Mouse (Mus musculus): ENCODE measurements around the gene Pde6g. TPM values are rescaled to one million over a fixed set of nuclear protein-coding genes. Genes with fewer than 3 reads are reported as not detected.
"Not testable (repeated sequence)": the region's sequence is repeated elsewhere in the genome, so short reads cannot be mapped to it uniquely, and the experiment has no call there.

The Pde6g gene
- polyA plus RNA-seq, 1 experiment from 2014 or later, result 0.27 TPM

- Histone ChIP-seq H3K36me3 (no peaks in the 10 kb centered on the region), H3K27me3 (replicated peaks) (no peaks in the 10 kb centered on the region), H3K27ac (no peak overlapping the region), H3K4me1 (no peaks in the 10 kb centered on the region), H3K4me3 (no peak overlapping the region), H3K9ac (no peak overlapping the region), H3K9me3 (no peaks in the 10 kb centered on the region), H3K4me2 (replicated peaks) (no peak overlapping the region)
- no peak for ATAC-seq (ENCODE audit: low FRiP score, low read depth)
- 89% methylated on average over 3 of the region's 3 CpGs for WGBS
Measured at GRCm38 (mm10) chr11:120442765-120443280, 10.5 kb downstream of the Pde6g start.

GRCm38 (mm10) chr11:120442344-120442743 is 11.0 kb downstream of the Pde6g start, which contains the start of gene Tspan10:
Tspan10 (plus strand) TSS chr11:120442644.
- no peaks in the 10 kb centered on the region for H3K36me3 ChIP-seq
- no peaks in the 10 kb centered on the region for H3K4me1 ChIP-seq
- H3K9me3 ChIP-seq, result no peaks in the 10 kb centered on the region
- no peak within 1 kb of the TSS for H3K9ac ChIP-seq
- H3K27ac ChIP-seq, result no peak within 1 kb of the TSS
- 92% methylated on average over 3 of the region's 3 CpGs for WGBS
- no peak for ATAC-seq (ENCODE audit: low FRiP score, low read depth)
- no peaks in the 10 kb centered on the region for H3K27me3 ChIP-seq (replicated peaks)
- H3K4me2 ChIP-seq (replicated peaks), result no peak within 1 kb of the TSS
- H3K4me3 ChIP-seq, result no peak within 1 kb of the TSS

GRCm38 (mm10) chr11:120437857-120438385 is 15.4 kb downstream of the Pde6g start:
- Histone ChIP-seq H3K4me1 (peaks cover 13% of the 10 kb centered on the region), H3K36me3 (peaks cover 18% of the 10 kb centered on the region), H3K27ac (no peak overlapping the region), H3K4me3 (peak overlapping the region; percentile 99), H3K9ac (peak overlapping the region; percentile 97), H3K9me3 (no peaks in the 10 kb centered on the region), H3K4me2 (replicated peaks) (peak overlapping the region; percentile 90), H3K27me3 (replicated peaks) (no peaks in the 10 kb centered on the region)
- 31% methylated on average over 12 of the region's 12 CpGs for WGBS
- ATAC-seq (ENCODE audit: low FRiP score, low read depth), result no peak

GRCm38 (mm10) chr11:120437152-120437856 is 16.0 kb downstream of the Pde6g start, which contains the start of gene Nploc4:
Nploc4 (minus strand) TSS chr11:120437708.
- peaks cover 24% of the 10 kb centered on the region for H3K36me3 ChIP-seq
- no peaks in the 10 kb centered on the region for H3K27me3 ChIP-seq (replicated peaks)
- peak within 1 kb of the TSS; percentile 97 for H3K9ac ChIP-seq
- H3K27ac ChIP-seq, result peak within 1 kb of the TSS; percentile 64; the same call in 1 of the 2 replicates
- peak within 1 kb of the TSS; percentile 90 for H3K4me2 ChIP-seq (replicated peaks)
- under 1% methylated on average over 77 of the region's 77 CpGs for WGBS
- peaks cover 13% of the 10 kb centered on the region for H3K4me1 ChIP-seq
- peak within 1 kb of the TSS; percentile 99 for H3K4me3 ChIP-seq
- no peaks in the 10 kb centered on the region for H3K9me3 ChIP-seq
- peak; percentile 83 for ATAC-seq (ENCODE audit: low FRiP score, low read depth)

- Histone ChIP-seq H3K9me3 (no peaks in the 10 kb centered on the region), H3K9ac (no peak overlapping the region), H3K27ac (no peak overlapping the region), H3K27me3 (replicated peaks) (no peaks in the 10 kb centered on the region), H3K4me1 (no peaks in the 10 kb centered on the region), H3K4me2 (replicated peaks) (no peak overlapping the region), H3K4me3 (no peak overlapping the region), H3K36me3 (peaks cover 70% of the 10 kb centered on the region)
- WGBS, result 93% methylated on average over 3 of the region's 3 CpGs
- ATAC-seq (ENCODE audit: low FRiP score, low read depth), result no peak
Measured at GRCm38 (mm10) chr11:120426727-120427126, 26.6 kb downstream of the Pde6g start.

- Histone ChIP-seq H3K4me1 (no peaks in the 10 kb centered on the region), H3K4me2 (replicated peaks) (no peak overlapping the region), H3K4me3 (no peak overlapping the region), H3K9ac (no peak overlapping the region), H3K9me3 (no peaks in the 10 kb centered on the region), H3K27ac (no peak overlapping the region), H3K36me3 (peaks cover 78% of the 10 kb centered on the region), H3K27me3 (replicated peaks) (no peaks in the 10 kb centered on the region)
- 71% methylated on average over 9 of the region's 9 CpGs for WGBS
- ATAC-seq (ENCODE audit: low FRiP score, low read depth), result no peak
Measured at GRCm38 (mm10) chr11:120423569-120424295, 29.6 kb downstream of the Pde6g start.

- Histone ChIP-seq H3K27ac (no peak overlapping the region), H3K36me3 (peaks cover 78% of the 10 kb centered on the region)
Measured at GRCm38 (mm10) chr11:120422651-120423568, 30.4 kb downstream of the Pde6g start.

GRCm38 (mm10) chr11:120418592-120418991 is 34.7 kb downstream of the Pde6g start:
- 86% methylated on average over 1 of the region's 1 CpGs for WGBS
- Histone ChIP-seq H3K9ac (no peak overlapping the region), H3K27me3 (replicated peaks) (no peaks in the 10 kb centered on the region), H3K4me1 (no peaks in the 10 kb centered on the region), H3K27ac (no peak overlapping the region), H3K4me2 (replicated peaks) (no peak overlapping the region), H3K9me3 (no peaks in the 10 kb centered on the region), H3K4me3 (no peak overlapping the region), H3K36me3 (peaks cover 82% of the 10 kb centered on the region)
- no peak for ATAC-seq (ENCODE audit: low FRiP score, low read depth)

More at GRCm38 (mm10) chr11:120422651-120423568, 30.4 kb downstream of the Pde6g start:
- H3K4me1 ChIP-seq, result no peaks in the 10 kb centered on the region
- no peak for ATAC-seq (ENCODE audit: low FRiP score, low read depth)
- no peak overlapping the region for H3K9ac ChIP-seq
- H3K4me2 ChIP-seq (replicated peaks), result no peak overlapping the region
- H3K9me3 ChIP-seq, result no peaks in the 10 kb centered on the region
- WGBS, result 77% methylated on average over 13 of the region's 13 CpGs
- H3K27me3 ChIP-seq (replicated peaks), result no peaks in the 10 kb centered on the region
- H3K4me3 ChIP-seq, result no peak overlapping the region

- no peak overlapping the region for H3K4me3 ChIP-seq
- H3K27ac ChIP-seq, result no peak overlapping the region
- peaks cover 87% of the 10 kb centered on the region for H3K36me3 ChIP-seq
- 87% methylated on average over 7 of the region's 7 CpGs for WGBS
- H3K4me2 ChIP-seq (replicated peaks), result no peak overlapping the region
- no peaks in the 10 kb centered on the region for H3K27me3 ChIP-seq (replicated peaks)
- H3K9me3 ChIP-seq, result no peaks in the 10 kb centered on the region
- ATAC-seq (ENCODE audit: low FRiP score, low read depth), result no peak
- H3K4me1 ChIP-seq, result no peaks in the 10 kb centered on the region
- H3K9ac ChIP-seq, result no peak overlapping the region
Measured at GRCm38 (mm10) chr11:120417852-120418251, 35.4 kb downstream of the Pde6g start.

GRCm38 (mm10) chr11:120413621-120414020 is 39.7 kb downstream of the Pde6g start:
- H3K4me1 ChIP-seq; H3K27ac ChIP-seq; H3K9me3 ChIP-seq; H3K9ac ChIP-seq; H3K4me2 ChIP-seq (replicated peaks); ATAC-seq (ENCODE audit: low FRiP score, low read depth); H3K4me3 ChIP-seq; H3K27me3 ChIP-seq (replicated peaks): not testable (repeated sequence)
- H3K36me3 ChIP-seq, result peaks cover 90% of the 10 kb centered on the region
- WGBS, result 94% methylated on average over 10 of the region's 10 CpGs

- peaks cover 95% of the 10 kb centered on the region for H3K36me3 ChIP-seq
- ATAC-seq (ENCODE audit: low FRiP score, low read depth), result no peak
- no peaks in the 10 kb centered on the region for H3K9me3 ChIP-seq
- H3K4me2 ChIP-seq (replicated peaks), result no peak overlapping the region
- H3K9ac ChIP-seq, result no peak overlapping the region
- H3K4me3 ChIP-seq, result no peak overlapping the region
- H3K27ac ChIP-seq, result no peak overlapping the region
- no peaks in the 10 kb centered on the region for H3K27me3 ChIP-seq (replicated peaks)
- 86% methylated on average over 1 of the region's 1 CpGs for WGBS
- H3K4me1 ChIP-seq, result no peaks in the 10 kb centered on the region
Measured at GRCm38 (mm10) chr11:120406445-120406844, 46.9 kb downstream of the Pde6g start.
